Mouse (Mus musculus) activated CD4-positive, CD25-positive, alpha-beta regulatory T cell, adult 4 months (primary cell): ENCODE measurements around the gene Gtf2h3. TPM values are rescaled to one million over a fixed set of nuclear protein-coding genes. Genes with fewer than 3 reads are reported as not detected.
"Not testable (repeated sequence)": the region's sequence is repeated elsewhere in the genome, so short reads cannot be mapped to it uniquely, and the experiment has no call there.

ENCODE experiments used
- ATAC-seq: one replicate; pipeline ENCODE4 v1.8.0; 2017
- polyA plus RNA-seq, 2 experiments: library from polyadenylated mRNA; unstranded; fragments of 100-300 nt; shearing (Covaris generic); gene quantifications; one replicate each; pipeline ENCODE4 v1.2.1; 2017

The Gtf2h3 gene
- polyA plus RNA-seq, 2 experiments from 2014 or later = 52.7 to 61.3 TPM

DNA sequence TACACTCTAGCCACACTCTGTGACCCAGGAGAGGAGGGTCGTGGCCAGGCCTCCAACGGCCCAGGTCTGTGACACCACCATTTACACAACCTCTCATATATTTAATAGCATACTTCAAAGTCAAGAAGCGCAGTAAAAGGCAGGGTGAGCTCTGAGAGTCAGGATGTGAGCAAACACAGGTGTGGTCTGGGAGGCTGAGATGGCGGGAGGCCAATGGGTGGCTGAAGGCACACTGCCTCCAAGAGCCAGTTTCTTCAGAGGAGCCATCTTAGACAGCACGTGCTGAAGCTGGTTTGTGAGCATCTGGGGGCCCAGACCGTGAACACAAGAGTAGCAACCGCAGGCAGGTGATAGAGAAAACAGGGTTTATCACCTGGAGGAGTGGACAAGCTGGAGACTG is 3.5 kb upstream of the Gtf2h3 start:
- ATAC-seq = no peak

DNA sequence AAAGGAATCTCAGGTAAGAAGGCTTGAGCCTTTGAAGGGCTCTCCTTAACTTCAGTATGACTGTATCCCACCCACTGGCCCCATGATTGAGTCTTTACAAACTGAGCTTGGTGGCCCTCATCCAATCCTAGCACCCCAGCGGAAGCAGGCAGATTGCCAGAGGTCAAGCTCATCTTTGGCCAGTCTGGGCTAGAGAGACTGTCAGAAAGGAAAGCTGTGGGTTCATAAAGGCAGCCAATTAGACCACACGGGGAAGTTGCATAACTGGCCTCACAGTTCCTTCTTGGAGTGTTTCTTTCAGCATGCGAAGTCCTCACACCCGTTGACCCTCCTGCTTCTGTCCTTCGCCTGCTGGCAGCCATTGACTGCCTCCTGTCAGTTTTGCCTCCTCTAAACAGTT is 3.6 kb downstream of the Gtf2h3 start:
- ATAC-seq = no peak

DNA sequence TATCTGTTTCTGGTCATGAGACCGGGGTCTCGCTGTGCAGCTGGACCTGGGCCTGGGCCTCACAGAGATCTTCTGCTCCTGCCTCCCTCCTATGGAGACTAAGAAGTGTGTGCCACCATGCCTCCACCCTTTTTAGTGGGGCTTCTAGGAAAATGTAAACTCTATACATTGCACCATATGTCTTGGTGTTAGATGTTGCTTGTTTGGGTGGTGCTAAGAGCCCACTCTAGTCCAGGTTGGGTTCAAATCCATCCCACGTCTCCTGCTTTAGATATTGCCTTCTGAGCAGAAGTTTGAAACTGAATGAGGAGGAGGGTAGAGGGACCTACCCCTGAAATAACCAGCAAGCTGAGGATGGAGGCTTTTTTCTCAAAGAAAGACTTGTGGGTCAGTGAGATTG is 13.8 kb downstream of the Gtf2h3 start:
- ATAC-seq = no peak

DNA sequence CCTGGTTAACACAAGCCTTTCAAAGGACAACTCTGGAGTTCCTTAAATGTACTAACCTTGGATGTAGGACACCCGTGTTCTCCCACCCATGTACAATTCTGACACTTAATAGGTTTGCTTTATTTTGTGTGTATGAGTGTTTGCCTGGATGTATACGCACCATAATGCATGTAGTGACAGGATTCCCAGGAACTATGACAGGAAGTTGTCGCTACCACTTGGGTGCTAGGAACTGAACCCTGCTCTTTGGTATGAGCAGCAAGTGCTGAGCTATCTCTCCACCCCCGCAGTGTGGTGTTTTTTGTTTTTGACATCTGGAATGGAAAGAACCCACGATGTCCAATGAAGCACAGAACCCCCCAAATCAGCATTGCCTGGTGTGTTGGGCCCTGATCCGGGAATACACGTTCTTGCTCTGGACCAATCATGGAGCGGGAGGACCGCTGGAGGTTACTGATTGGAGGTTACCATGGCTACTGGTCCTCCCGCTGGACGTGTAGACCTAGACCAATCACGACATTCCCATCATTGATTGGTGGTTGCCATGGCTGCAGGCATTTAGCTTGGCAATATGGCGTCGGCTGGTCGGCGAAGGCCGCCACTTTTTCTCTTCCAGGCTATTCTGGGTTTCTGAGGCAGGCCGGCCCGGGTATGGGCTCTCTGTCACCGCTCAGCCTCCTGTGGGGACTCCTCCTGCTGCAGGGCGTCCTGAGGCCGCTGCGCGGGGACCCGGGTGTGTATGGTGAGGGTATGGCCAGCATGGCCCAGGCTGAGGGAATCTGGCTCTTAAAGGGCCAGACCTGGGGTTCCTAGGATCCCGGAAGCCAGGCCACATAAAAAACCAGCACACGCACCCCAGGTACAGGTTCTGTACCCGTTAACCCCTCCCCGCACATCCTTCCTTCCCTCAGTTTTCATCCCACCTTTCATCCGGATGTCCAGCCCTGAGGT is 19.6 kb downstream of the Gtf2h3 start:
- peak; percentile 92 for ATAC-seq

DNA sequence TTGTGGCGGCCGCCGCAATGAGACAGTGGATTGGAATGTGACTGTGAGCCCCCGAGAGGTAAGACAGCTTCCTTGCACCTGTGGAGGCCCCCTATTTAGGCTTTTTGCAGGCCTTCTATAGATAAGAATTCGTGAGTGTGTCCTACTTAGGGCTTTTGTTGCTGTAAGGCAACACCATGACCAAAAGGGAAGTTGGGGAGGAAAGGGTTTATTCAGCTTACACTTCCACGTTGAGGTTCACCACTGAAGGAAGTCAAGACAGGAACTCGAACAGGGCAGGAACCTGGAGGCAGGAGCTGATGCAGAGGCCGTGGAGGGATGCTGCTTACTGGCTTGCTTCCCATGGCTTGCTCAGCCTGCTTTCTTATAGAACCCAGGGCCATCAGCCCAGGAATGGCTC is 20.8 kb downstream of the Gtf2h3 start:
- not testable (repeated sequence) for ATAC-seq

DNA sequence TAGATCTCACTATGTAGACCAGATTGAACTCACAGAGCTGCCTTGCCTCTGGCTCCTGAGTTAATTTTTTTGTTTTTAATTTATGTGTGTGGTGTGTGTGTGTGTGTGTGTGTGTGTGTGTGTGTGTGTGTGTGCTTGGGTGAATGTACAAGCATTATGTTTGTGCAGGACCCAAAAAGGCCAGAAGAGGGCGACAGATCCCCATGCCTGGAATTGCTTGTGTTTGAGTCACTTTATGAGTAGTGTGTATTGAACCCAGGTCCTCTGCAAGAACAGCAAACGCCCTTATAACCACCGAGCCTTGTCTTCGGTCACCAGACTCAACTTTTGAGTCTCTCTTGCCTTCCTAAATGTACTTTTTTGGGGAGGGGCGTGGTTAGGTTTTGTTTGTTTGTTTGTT is 23.4 kb downstream of the Gtf2h3 start:
- no peak for ATAC-seq

DNA sequence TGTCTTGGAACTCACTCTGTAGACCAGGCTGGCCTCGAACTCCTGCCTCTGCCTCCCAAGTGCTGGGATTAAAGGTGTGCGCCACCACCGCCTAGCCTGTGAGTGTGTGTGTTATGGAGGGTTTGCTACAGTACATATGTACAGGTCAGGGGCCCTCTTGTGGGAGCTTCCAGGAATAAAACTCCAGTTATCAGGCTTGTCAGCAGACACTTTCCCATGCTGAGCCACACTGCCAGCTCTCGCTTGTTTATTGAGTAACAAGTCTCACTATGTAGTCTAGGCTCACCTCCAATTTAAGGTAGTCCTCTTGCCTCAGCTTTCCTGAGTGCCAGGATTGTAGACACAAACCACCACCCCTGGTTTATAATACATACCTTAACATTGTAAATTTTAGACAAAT is 25.4 kb downstream of the Gtf2h3 start:
- ATAC-seq = no peak

DNA sequence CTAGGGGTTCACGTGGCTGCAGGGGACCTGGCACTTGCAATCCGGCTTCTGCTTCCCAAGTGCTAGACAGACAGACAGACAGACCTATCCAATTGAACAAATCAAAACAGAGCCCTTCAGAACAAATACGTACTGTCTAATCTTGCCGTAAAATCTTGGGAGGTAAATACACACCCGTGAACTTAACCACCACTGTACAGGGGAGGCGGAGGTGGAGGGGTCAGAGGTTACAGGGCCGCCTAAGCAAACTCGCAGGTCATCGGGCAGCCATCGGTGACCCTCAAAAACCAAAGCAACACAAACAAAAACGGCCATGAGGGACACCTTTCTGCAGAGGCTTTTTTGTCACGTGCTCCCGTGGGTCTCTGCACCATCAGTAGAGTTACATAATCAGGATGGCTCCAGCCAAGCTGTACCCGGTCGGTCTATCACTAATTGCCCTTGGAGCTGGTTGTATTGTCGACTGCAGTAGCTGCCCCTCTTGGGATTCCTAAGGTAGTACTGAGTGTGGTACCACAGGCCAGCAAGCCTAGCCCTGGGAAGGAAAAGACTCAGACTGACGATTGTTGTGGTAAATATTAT is 26.2 kb downstream of the Gtf2h3 start:
- ATAC-seq = no peak

DNA sequence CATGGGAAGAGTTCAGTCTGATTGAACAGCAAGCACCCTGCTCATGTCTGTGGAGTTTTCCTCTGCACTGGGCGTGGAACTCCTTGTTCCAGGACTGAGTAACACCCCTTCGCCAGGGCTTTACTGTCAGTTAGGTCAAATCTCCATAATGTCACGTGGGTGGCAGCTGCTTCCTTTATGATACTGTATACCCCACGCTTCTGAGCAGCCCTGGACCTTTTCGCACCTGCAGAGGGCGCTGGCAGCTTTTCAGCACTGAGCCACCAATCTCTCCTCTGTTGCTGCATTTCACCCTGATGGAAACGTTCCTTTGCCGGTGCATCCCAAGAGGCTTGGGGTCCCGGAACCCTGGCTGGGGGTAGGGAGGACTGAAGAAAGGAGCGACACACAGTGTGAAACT is 32.0 kb downstream of the Gtf2h3 start:
- no peak for ATAC-seq

DNA sequence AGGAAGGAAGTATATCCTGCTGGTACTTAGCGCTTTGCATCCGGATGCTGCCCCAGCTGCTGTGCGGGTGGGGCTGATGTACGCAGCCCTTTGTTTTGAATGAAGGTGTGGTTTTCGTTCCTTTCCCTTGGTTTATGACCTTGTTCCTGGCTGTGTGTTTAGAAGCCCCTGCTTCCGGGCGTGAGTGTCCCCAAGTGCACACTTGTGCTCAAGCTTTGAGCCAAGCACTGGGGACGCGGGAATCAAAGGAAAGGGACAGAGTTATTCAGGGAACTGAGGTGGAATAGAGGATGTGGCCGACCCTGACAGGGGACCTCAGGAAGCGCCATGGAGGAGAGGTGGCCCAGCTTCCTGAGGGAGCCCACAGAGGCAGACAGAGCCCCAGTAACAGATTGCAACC is 35.8 kb downstream of the Gtf2h3 start:
- peak; percentile 28 for ATAC-seq

DNA sequence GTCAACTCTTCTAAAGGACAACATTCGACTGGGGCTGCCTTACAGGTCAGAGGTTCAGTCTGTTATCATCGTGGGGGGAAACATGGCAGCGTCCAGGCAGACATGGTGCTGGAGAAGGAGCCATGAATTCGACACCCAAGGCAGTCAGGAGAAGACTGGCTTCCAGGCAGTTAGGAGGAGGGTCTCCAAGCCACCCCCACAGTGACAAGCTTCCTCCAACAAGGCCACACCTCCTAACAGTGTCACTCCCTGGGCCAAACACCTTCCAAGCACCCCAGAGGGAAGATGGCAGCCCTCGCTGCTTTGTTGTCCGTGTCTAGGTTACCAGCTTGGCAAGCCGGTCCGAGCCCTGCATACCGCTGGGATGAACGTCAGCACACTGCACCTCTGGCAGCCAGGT is 39.8 kb downstream of the Gtf2h3 start:
- ATAC-seq = no peak

DNA sequence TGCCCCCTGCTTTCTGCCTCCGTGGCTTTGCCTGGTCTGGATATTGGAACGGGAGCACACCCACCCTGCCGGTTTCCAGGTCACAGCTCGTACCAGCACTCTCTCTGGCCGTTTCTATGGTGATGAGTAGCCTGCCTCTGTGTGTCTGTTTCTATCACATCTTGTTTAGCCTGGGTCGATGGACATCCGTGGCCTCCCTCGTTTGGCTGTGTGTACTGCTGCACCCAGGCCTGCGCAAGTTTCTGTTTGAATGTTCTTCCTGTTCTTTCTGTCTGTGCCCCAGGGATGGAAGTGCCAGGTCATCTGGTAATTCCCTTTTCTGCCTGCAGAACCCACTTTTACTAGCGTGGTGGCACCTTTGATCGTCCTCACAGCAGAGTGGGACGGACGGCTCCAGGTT is 42.4 kb downstream of the Gtf2h3 start:
- ATAC-seq = no peak

DNA sequence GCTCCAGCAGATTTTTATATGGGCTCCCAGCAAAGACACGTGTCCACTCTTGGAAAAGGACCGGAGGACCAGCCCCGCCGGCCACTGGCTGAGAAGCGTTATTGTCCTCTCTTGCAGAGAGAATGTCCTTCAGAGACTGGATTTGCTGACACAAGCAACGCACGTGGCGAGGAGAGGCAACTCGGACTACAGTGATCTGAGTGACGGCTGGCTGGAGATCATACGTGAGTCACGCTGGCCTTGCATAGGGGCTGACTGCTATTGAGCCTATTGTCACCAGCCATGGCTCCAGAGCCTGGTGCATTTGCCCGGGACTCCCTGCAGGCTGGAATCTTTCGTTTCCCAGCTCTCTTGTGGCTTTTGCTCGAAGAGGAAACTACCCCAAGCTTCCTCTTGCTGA is 44.0 kb downstream of the Gtf2h3 start:
- no peak for ATAC-seq

DNA sequence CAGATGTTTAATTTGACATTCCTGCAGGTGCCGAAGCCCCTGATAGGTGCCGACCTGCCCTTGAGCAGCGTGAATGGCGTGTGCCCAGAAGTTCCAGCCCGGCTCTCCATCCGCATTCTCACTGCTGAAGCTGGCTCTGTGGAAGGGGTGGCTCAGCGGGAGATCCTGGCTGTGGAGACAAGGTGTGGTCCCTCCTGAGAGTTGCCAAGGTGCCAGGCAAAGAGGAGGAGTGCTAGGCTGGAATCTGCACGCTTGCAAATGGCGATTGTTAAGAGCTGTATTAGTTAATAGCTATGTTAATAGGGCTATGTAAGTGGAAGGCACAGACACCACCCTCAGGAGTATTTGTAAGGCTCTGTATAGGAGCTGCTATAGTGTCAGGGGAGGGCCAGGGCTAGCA is 45.4 kb downstream of the Gtf2h3 start:
- ATAC-seq = no peak

DNA sequence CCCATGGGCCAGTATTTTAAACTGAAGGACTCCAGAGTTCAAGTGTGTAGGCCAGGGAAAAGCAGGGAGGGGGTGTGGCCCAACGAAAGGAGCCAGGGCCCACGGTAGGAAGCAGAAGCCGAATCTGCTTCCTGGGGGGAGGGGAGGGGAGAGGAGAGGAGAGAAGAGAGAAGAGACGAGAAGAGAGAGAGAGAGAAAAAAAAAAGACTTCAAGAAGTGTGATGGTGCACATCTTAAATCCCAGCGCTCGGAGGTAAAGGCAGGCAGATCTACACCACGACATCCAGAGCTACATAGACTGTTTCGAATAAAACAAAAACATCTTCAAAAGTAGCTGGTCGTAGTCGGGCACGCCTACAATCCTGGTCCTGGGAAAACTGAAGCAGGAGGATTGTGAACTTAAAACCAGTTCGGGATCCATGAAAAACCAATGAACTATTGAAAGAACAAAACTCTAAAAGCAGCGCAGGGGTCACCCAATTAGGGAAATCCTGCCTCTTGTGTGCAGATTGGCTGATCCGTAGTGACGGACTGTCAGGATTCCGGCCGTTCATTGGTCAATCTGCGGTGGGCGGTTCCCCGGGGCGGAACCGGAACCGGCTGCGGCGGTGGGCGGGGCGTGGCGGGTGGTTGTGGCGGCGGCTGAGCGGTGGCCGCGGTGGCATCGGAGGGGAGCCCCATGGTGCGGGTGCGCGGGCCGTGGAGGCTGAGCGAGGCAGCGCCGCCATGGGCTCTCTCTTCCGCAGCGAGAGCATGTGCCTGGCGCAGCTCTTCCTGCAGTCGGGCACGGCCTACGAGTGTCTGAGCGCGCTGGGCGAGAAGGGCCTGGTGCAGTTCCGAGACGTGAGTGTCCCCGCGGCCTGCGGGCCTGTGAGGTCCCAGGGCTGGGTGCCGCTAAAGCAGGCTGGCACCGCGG is 49.8 kb downstream of the Gtf2h3 start, which contains the start of gene Atp6v0a2:
Atp6v0a2 (plus strand) TSS at position 129 of the 916 bp plus-strand sequence.
- ATAC-seq = peak; percentile 91

DNA sequence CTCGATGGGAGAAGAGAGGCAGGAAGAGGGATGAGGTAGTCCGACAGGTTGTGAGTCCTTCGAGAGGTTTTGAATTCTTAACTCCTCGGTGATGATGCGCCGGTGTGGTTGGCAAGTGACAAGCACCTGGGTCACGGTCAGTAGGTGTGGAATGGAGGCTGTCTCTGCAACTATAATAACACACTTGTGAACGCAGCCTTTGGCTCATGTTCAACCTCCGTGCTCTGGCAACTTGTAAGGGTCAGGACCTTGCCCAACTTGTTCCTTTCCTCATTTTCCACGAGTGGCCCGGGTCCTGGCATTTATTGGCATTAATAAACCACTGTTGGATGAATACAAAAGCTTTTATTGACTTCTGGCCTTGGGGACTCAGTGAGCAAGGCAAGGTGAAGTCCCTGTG is 50.7 kb downstream of the Gtf2h3 start:
- no peak for ATAC-seq

DNA sequence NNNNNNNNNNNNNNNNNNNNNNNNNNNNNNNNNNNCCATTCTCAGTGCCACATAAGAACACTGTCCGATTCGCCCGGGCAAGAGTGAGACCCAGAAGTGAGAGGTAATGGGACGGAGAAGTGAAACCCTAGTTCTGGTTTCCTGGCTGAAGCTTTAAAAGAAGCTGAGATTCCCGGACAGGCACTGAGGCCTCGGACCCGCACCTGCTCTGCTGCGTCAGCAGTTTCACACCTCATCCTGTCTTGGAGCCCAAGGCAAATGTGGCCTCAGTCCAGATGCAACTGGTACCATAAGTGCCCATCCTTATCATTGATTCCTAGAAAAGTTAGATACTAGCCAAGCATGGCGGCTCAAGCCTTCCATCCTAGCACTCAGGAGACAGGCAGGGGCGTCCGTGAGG is 52.7 kb downstream of the Gtf2h3 start:
- no peak for ATAC-seq

DNA sequence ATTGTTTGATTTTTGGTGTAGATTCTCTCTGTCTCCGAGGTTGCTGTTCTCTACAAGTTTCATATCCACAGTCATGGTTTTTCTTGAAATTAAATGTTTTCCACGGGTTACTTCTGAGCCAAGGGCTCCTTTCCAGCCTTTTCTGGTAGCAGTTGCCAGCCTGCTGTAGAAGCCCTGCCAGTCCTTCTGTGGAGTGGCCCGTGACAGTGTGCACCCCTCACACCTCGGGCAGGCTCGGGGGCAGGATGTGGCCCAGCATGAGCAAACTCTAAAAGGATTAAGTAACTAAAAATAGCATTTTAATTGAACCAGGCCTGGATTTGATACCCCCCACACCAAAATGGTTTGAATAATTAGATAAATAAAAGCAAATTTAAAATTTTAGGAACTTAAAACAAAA is 53.5 kb downstream of the Gtf2h3 start:
- no peak for ATAC-seq

DNA sequence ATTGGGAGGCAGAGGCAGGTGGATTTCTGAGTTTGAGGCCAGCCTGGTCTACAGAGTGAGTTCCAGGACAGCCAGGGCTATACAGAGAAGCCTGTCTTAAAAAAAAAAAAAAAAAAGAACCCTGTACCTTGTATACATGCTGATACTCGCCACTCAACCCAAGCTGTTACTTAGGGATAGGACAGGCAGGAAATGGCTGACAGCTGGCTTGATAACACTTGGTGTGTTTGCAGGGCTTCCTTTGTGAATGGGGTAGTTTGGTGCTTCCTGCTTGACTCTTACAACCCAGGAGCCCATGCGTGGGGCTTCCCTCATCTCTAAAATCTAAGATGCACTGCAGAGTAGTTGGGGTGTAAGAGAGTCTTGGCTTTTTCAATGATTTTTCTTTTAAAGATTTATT is 54.5 kb downstream of the Gtf2h3 start:
- ATAC-seq = peak; percentile 25

DNA sequence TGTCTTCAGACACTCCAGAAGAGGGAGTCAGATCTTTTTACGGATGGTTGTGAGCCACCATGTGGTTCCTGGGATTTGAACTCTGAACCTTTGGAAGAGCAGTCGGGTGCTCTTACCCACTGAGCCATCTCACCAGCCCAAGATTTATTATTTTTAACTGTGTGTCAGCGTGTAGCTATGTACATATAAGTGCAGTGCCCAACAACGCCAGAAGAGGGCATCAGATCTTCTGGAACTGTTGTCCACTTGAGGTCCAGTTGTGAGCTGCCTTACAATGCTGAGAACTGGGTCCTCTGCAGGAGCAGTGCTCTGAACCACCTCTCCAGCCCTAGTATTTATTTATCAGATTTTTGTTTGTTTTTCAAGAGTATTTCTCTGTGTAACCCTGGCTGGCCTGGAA is 56.1 kb downstream of the Gtf2h3 start:
- not testable (repeated sequence) for ATAC-seq

DNA sequence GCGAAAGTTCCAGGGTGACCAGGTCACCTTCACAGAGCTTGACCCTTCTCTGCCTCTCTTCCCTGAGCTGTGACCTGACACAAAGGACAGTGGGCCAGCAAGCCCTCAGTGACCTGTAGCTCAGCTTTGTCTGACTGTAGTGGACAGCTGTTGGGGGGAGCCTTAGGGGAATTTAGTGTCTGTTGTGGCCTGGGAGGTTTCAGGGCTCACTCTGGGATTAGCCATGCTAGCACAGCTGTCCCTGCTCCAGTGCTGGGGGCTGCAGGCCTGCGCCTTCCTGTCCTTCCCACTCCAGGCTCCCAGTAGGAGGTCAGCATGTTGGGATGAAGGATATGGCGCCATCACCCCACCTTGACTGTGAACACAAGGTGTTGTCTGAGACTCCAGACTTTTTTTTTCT is 57.2 kb downstream of the Gtf2h3 start:
- no peak for ATAC-seq

DNA sequence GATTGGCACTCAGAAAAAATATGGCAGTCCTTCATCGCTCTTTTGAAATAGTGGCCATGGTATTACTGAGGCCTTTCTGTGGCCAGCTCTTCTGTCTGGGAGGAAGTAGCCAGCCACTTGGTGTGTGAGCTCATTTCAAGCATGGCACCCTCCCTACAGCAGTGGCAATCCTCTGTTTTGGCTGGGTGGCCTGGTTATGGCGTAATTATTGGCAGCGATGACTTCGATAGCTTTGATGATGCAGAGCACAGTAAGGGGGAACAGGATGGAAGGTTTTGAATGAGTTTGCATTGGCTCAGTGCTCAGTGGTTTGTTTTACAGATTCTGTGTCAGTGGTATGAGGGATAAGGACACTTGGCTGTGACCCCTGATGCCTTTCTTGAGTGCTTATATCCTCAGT is 57.8 kb downstream of the Gtf2h3 start:
- ATAC-seq = no peak

DNA sequence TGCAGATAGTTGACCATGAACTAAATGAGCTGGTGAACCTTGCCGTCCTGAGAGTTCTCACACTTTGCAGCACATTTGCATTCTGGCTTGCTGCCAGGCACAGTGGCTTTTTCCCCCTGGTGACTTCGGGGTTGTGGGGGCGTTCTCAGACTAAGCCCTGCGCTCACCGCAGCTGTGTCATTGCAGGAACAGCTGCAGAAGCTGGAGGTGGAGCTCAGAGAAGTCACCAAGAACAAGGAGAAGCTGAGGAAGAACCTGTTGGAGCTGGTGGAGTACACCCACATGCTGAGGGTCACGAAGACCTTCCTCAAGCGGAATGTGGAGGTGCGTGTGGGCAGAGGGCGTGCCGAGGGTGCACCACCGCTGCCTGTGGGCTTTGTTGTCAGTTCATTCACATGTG is 58.4 kb downstream of the Gtf2h3 start:
- peak; percentile 52 for ATAC-seq
